Mouse (Mus musculus): Measurements from ENCODE around the gene Tcaf3.

Tcaf3 gene

GRCm38 (mm10) chr6:42542036-42543031, 55.2 kb downstream of the Tcaf3 start:
- DNase-seq: no peak

GRCm38 (mm10) chr6:42540681-42541080, 56.8 kb downstream of the Tcaf3 start:
- no peak for DNase-seq

GRCm38 (mm10) chr6:42539711-42540110, 57.8 kb downstream of the Tcaf3 start:
- no peak for DNase-seq

All from spleen, adult 18-20 months (tissue).